Mouse (Mus musculus): ENCODE measurements around the gene Cd300lg. TPM values are rescaled to one million over a fixed set of nuclear protein-coding genes. Genes with fewer than 3 reads are reported as not detected.

Cd300lg gene
- polyA plus RNA-seq, 1 experiment from 2014 or later: 0.43 TPM

- 69% methylated on average over 8 of the region's 8 CpGs for WGBS
- no peak overlapping the region for H3K4me2 ChIP-seq
- H3K4me3 ChIP-seq: no peak overlapping the region
- no peak overlapping the region for H3K27ac ChIP-seq
- no peaks in the 10 kb centered on the region for H3K9me3 ChIP-seq
- H3K36me3 ChIP-seq (replicated peaks): peaks cover 36% of the 10 kb centered on the region
- no peak for ATAC-seq (replicated peaks)
- peaks cover 5% of the 10 kb centered on the region; the same call in 1 of the 2 replicates for H3K4me1 ChIP-seq
- no peak overlapping the region for H3K9ac ChIP-seq
- no peaks in the 10 kb centered on the region for H3K27me3 ChIP-seq (replicated peaks)
Measured at GRCm38 (mm10) chr11:102011510-102011909, 29.8 kb upstream of the Cd300lg start.

DNA sequence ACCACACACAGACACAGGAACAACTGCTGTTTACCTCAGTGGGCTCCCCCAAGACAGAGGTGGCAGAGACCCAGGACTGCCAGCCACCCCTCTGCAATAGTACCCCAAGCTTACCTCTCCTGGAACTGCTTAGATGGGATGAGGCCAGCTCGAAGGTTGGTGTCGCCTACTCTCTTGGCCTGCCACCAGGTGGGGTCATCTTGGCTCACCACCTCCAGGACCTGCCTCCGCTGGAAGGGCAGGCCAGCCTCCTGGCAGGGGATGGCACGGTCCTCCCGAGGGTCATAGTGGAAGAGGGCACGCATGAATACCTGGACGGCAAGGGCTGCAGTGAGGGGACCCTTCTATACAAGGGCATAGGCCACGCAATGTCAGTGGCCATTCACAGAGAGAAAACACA lies 28.1 kb upstream of the Cd300lg start:
- no peak for ATAC-seq (replicated peaks)
- H3K27ac ChIP-seq: no peak overlapping the region
- no peak overlapping the region for H3K4me2 ChIP-seq
- peaks cover 5% of the 10 kb centered on the region; the same call in 1 of the 2 replicates for H3K4me1 ChIP-seq
- H3K27me3 ChIP-seq (replicated peaks): no peaks in the 10 kb centered on the region
- H3K4me3 ChIP-seq: no peak overlapping the region
- H3K9me3 ChIP-seq: no peaks in the 10 kb centered on the region
- no peak overlapping the region for H3K9ac ChIP-seq
- 86% methylated on average over 8 of the region's 8 CpGs for WGBS
- H3K36me3 ChIP-seq (replicated peaks): peaks cover 31% of the 10 kb centered on the region

DNA sequence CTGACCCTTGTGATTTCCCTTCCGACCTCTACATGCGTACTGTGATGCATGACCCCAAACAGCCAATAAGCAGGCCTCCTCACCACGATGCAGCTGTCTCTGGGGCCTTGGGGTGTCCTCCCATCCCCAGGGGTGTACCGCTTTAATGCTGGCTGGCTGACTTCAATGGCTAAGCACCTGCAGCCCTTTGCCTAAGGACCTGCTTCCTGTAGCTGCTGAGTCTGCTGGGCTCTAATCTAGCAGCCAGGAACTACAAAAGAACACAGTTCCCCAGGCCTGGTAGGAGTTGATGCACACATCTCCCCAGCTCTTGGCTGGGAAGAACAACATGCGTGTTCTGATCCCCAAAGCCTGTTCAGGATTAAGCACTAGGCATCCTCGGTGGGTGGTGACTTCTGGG lies 25.8 kb upstream of the Cd300lg start:
- Histone ChIP-seq H3K9ac (no peak overlapping the region), H3K36me3 (replicated peaks) (peaks cover 25% of the 10 kb centered on the region; the same call in 1 of the 2 replicates), H3K4me2 (no peak overlapping the region), H3K27ac (0 out of 2 replicates have a peak overlapping the region, but pooled peaks have one; percentile 8), H3K9me3 (no peaks in the 10 kb centered on the region), H3K27me3 (replicated peaks) (no peaks in the 10 kb centered on the region), H3K4me3 (no peak overlapping the region), H3K4me1 (peaks cover 5% of the 10 kb centered on the region; the same call in 1 of the 2 replicates)
- WGBS: 51% methylated on average over 6 of the region's 6 CpGs
- ATAC-seq (replicated peaks): no peak

DNA sequence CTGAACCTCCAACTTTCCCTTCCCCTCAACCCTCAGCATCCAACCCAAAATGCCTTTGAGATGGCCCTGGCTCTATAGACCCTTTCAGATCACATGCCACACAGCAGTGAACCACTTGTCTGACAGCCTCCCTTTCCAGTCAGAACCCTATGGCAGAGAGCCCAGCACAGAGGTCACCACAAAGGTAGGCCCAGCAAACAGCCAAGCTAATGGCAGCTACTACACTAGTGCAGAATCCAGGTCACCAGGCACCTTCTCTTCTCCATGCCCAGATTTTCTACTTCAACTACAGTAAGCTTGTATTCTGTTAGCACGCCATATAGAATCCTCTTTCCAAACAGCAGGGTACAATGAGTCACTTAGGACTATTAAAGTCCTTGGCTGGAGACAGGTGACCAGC lies 25.2 kb upstream of the Cd300lg start:
- Histone ChIP-seq H3K27ac (no peak overlapping the region), H3K27me3 (replicated peaks) (no peaks in the 10 kb centered on the region), H3K36me3 (replicated peaks) (peaks cover 20% of the 10 kb centered on the region; the same call in 1 of the 2 replicates), H3K9me3 (no peaks in the 10 kb centered on the region), H3K4me3 (no peak overlapping the region), H3K9ac (no peak overlapping the region), H3K4me1 (0 out of 2 replicates have a peak, but pooled peaks cover 5% of the 10 kb centered on the region), H3K4me2 (no peak overlapping the region)
- 97% methylated on average over 1 of the region's 1 CpGs for WGBS
- ATAC-seq (replicated peaks): no peak

DNA sequence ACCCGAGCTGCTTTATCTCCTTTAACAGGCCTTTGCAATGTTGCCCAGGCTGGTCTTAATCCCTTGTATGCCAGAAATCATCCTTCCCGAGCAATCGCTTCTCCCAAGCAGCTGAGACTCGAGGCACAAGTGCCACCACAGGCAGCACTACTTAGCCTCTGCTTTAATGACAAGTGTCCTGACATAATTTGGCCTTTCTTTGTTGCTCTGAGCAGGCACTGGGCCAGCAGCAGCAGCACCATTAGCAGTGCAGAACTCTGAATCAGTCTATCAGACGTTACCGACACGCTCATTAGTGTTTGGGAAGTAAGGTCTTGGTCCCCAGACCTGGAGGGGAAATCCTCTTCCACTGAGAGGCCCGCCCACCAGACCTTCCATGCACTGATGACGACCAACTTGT lies 21.6 kb upstream of the Cd300lg start:
- no peak for ATAC-seq (replicated peaks)
- Histone ChIP-seq H3K36me3 (replicated peaks) (peaks cover 13% of the 10 kb centered on the region; the same call in 1 of the 2 replicates), H3K27me3 (replicated peaks) (no peaks in the 10 kb centered on the region), H3K4me2 (no peak overlapping the region), H3K27ac (no peak overlapping the region), H3K9me3 (no peaks in the 10 kb centered on the region), H3K4me1 (peaks cover 11% of the 10 kb centered on the region), H3K4me3 (no peak overlapping the region), H3K9ac (no peak overlapping the region)
- WGBS: 56% methylated on average over 9 of the region's 9 CpGs

- peaks cover 19% of the 10 kb centered on the region for H3K4me1 ChIP-seq
- ATAC-seq (replicated peaks): no peak
- no peak overlapping the region for H3K27ac ChIP-seq
- peaks cover 13% of the 10 kb centered on the region; the same call in 1 of the 2 replicates for H3K36me3 ChIP-seq (replicated peaks)
- 81% methylated on average over 5 of the region's 5 CpGs for WGBS
- H3K4me3 ChIP-seq: no peak overlapping the region
- no peaks in the 10 kb centered on the region for H3K27me3 ChIP-seq (replicated peaks)
- H3K9ac ChIP-seq: no peak overlapping the region
- no peak overlapping the region for H3K4me2 ChIP-seq
- H3K9me3 ChIP-seq: no peaks in the 10 kb centered on the region
Measured at GRCm38 (mm10) chr11:102021196-102021595, 20.1 kb upstream of the Cd300lg start.

DNA sequence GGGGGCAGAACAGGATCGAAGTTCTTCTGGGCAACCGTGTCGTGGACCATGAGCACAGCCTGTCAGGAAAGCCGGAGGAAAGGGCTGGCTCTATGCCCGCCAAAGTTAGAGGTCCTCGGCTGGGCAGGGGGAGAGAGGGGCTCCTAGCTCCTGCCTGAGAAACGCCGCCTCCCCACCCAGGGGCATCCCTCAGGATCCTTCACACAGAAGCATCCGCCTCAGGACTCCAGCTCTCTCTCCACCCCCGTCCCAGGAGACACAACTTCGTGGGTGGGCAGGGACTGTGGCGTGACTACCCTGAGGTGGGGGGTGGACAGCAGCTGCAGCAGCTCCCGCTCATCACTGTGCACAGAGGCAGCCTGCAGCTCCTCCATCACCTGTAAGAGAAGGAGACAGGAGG lies 17.9 kb upstream of the Cd300lg start:
- 81% methylated on average over 13 of the region's 13 CpGs for WGBS
- Histone ChIP-seq H3K27me3 (replicated peaks) (no peaks in the 10 kb centered on the region), H3K27ac (no peak overlapping the region), H3K4me1 (peaks cover 31% of the 10 kb centered on the region), H3K4me2 (no peak overlapping the region), H3K9me3 (no peaks in the 10 kb centered on the region), H3K9ac (no peak overlapping the region), H3K36me3 (replicated peaks) (peaks cover 7% of the 10 kb centered on the region; the same call in 1 of the 2 replicates), H3K4me3 (no peak overlapping the region)
- ATAC-seq (replicated peaks): no peak

DNA sequence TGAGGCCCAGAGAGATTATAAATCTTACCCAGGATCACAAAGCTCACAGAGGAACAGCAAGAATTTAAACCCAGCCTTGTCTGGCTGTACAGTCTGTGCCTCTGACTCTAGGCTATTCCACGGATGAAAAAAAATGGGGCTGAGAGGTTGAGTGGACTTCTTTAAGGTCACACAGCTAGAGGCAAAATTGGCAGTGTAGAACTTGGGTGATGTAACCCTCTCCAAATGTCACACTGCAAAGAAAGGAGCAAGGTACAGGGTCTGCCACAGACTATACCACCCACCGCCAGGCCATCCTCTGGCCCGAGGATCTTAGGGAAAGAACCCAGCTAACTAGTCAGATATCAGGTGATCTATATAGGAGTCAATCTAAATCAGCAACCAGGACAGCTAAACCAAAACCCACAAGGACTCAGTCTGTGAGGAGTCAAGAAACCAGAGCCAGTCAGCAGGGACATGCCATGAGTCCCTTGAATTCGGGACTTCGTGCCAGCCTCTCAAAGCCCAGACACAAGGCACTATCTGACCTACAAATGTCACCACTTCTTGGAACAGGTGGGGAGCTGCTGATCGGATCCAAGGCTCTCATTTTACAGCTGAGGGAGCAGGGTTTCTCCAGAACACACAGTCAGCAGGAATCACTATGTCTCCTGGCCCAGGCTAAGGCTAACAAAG lies 17.1 kb upstream of the Cd300lg start:
- Histone ChIP-seq H3K36me3 (replicated peaks) (peaks cover 4% of the 10 kb centered on the region; the same call in 1 of the 2 replicates), H3K4me2 (peak overlapping the region; percentile 65; the same call in 1 of the 2 replicates), H3K27me3 (replicated peaks) (no peaks in the 10 kb centered on the region), H3K9me3 (no peaks in the 10 kb centered on the region), H3K9ac (no peak overlapping the region), H3K4me1 (peaks cover 31% of the 10 kb centered on the region), H3K4me3 (no peak overlapping the region), H3K27ac (no peak overlapping the region)
- ATAC-seq (replicated peaks): no peak
- WGBS: 80% methylated on average over 6 of the region's 6 CpGs

- Histone ChIP-seq H3K4me1 (peaks cover 31% of the 10 kb centered on the region), H3K27me3 (replicated peaks) (no peaks in the 10 kb centered on the region), H3K4me2 (peak overlapping the region; percentile 65), H3K9ac (peak overlapping the region; percentile 6; the same call in 1 of the 2 replicates), H3K9me3 (no peaks in the 10 kb centered on the region), H3K27ac (no peak overlapping the region), H3K4me3 (no peak overlapping the region), H3K36me3 (replicated peaks) (peaks cover 4% of the 10 kb centered on the region; the same call in 1 of the 2 replicates)
- no peak for ATAC-seq (replicated peaks)
- WGBS: 82% methylated on average over 4 of the region's 4 CpGs
Measured at GRCm38 (mm10) chr11:102024875-102025274, 16.4 kb upstream of the Cd300lg start.

GRCm38 (mm10) chr11:102025354-102025753 lies 16.0 kb upstream of the Cd300lg start:
- Histone ChIP-seq H3K27me3 (replicated peaks) (no peaks in the 10 kb centered on the region), H3K4me2 (peak overlapping the region; percentile 65), H3K9ac (no peak overlapping the region), H3K27ac (no peak overlapping the region), H3K36me3 (replicated peaks) (peaks cover 4% of the 10 kb centered on the region; the same call in 1 of the 2 replicates), H3K4me1 (peaks cover 31% of the 10 kb centered on the region), H3K9me3 (no peaks in the 10 kb centered on the region), H3K4me3 (peak overlapping the region; percentile 71)
- ATAC-seq (replicated peaks): no peak
- 33% methylated on average over 7 of the region's 7 CpGs for WGBS

DNA sequence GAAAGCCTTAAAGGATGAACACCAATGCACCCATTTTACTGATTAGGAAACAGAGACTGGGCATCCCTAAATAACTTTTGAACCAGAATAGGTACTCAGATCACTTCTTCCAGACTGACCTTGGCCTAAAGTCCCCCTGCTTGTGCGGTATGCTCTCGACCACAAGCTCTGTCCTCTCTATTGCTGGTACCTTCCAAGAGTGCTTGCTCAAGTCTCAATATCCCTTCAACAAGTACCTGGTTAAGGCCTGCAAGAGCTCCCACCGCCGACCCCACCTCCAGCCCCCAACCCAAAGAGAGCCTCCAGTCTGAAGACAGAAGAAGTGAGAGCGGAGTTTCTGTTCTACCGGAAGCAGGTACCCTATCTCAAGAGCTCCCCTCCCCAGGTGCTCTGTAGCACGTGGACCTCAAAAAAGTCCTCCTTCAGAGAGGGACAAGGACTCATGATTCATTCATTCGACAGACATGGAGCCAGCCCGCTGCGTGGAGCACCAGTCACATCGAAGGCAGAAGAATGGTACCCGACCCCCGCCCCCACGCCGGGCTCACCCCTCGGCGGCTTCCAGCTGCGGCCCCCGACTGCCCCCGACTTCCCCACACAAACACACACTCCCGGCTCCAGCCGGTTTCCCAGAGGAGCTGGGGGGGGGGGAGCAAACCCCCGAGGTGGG lies 15.2 kb upstream of the Cd300lg start:
- H3K27me3 ChIP-seq (replicated peaks): no peaks in the 10 kb centered on the region
- H3K27ac ChIP-seq: peak overlapping the region; percentile 91
- H3K4me1 ChIP-seq: peaks cover 31% of the 10 kb centered on the region
- no peaks in the 10 kb centered on the region for H3K9me3 ChIP-seq
- peak overlapping the region; percentile 75 for H3K9ac ChIP-seq
- H3K4me3 ChIP-seq: peak overlapping the region; percentile 71
- H3K36me3 ChIP-seq (replicated peaks): peaks cover 4% of the 10 kb centered on the region; the same call in 1 of the 2 replicates
- 2% methylated on average over 23 of the region's 23 CpGs for WGBS
- ATAC-seq (replicated peaks): peak; percentile 46
- H3K4me2 ChIP-seq: peak overlapping the region; percentile 65

DNA sequence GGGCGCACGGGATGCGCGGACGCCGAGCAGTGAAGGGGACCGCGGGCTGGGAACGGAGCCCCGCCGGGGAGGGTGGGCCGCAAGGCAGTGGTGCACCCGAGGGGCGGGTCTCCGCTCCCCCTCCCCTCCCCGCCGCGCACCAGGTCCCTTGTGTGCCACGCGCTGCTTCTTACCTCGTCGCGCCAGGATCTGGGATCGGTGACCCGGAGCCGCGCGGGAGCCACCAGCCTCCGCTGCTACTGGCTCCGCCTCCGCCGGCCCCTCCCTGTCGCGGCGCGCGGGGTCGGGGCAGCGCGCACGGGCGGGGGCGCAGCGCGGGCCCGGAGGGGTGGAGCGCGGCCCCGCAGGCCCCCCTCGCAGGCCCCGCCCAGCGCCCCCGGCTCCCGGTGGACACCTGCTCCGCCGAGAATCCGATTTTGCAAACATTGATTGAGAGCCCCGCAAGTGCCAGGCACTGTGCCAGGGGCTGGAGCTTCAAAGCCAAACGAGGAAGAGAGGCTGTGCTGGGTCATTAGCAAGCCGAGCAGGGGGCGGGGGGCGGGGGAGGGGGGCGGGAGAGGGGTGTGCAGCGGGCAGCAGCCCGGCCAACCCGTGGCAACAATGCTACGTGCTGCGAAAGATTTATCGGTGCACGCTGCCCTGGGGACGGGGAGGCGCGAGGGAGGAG lies 14.5 kb upstream of the Cd300lg start:
- Histone ChIP-seq H3K9ac (peak overlapping the region; percentile 75), H3K4me3 (peak overlapping the region; percentile 71), H3K9me3 (no peaks in the 10 kb centered on the region), H3K4me2 (peak overlapping the region; percentile 65), H3K36me3 (replicated peaks) (no peaks in the 10 kb centered on the region; the same call in 1 of the 2 replicates), H3K27ac (peak overlapping the region; percentile 91), H3K27me3 (replicated peaks) (no peaks in the 10 kb centered on the region), H3K4me1 (peaks cover 31% of the 10 kb centered on the region)
- under 1% methylated on average over 46 of the region's 73 CpGs for WGBS
- peak; percentile 90 for ATAC-seq (replicated peaks)

All from midbrain, embryonic 15.5 days (tissue).